Mouse (Mus musculus): Measurements from ENCODE around the gene Ep400. TPM values are rescaled to one million over a fixed set of nuclear protein-coding genes. Genes with fewer than 3 reads are reported as not detected.

The Ep400 gene
- 100 to 1,000 TPM; 103 to 121 (median 118) TPM for total RNA-seq (2022)

GRCm38 (mm10) chr5:110770448-110771158 lies at the start of gene Ep400:
Gene Ep400 (minus strand): TSS chr5:110770717.
- peak; percentile 97 to 100 for DNase-seq (ENCODE audit: low spot score in 2 of 2)

- peak; percentile 93 to 99 for DNase-seq (ENCODE audit: low spot score in 2 of 2)
Observed at GRCm38 (mm10) chr5:110809667-110810325, 39.3 kb upstream of the Ep400 start, which contains the start of gene Ulk1. Gene Ulk1 (minus strand): TSS chr5:110810097.

- peak in 1 of 2 experiments; percentile 25 for DNase-seq (ENCODE audit: low spot score in 2 of 2)
Observed at GRCm38 (mm10) chr5:110808821-110809666, 38.5 kb upstream of the Ep400 start.

- DNase-seq (ENCODE audit: low spot score in 2 of 2): peak; percentile 61 to 78
Observed at GRCm38 (mm10) chr5:110808061-110808631, 37.6 kb upstream of the Ep400 start.

- DNase-seq (ENCODE audit: low spot score in 2 of 2): no peak
Observed at GRCm38 (mm10) chr5:110807453-110807852, 36.9 kb upstream of the Ep400 start.

- DNase-seq (ENCODE audit: low spot score in 2 of 2): no peak
Observed at GRCm38 (mm10) chr5:110806676-110807075, 36.2 kb upstream of the Ep400 start.

- no peak for DNase-seq (ENCODE audit: low spot score in 2 of 2)
Observed at GRCm38 (mm10) chr5:110806154-110806553, 35.6 kb upstream of the Ep400 start.

GRCm38 (mm10) chr5:110804012-110804743 lies 33.7 kb upstream of the Ep400 start:
- DNase-seq (ENCODE audit: low spot score in 2 of 2): no peak

GRCm38 (mm10) chr5:110802809-110803208 lies 32.3 kb upstream of the Ep400 start:
- DNase-seq (ENCODE audit: low spot score in 2 of 2): no peak

GRCm38 (mm10) chr5:110802186-110802585 lies 31.7 kb upstream of the Ep400 start:
- DNase-seq (ENCODE audit: low spot score in 2 of 2): no peak

- no peak for DNase-seq (ENCODE audit: low spot score in 2 of 2)
Observed at GRCm38 (mm10) chr5:110801036-110801624, 30.6 kb upstream of the Ep400 start.

- no peak for DNase-seq (ENCODE audit: low spot score in 2 of 2)
Observed at GRCm38 (mm10) chr5:110797696-110798095, 27.2 kb upstream of the Ep400 start.

GRCm38 (mm10) chr5:110794363-110794762 lies 23.8 kb upstream of the Ep400 start:
- DNase-seq (ENCODE audit: low spot score in 2 of 2): no peak

GRCm38 (mm10) chr5:110788684-110789083 lies 18.2 kb upstream of the Ep400 start:
- no peak for DNase-seq (ENCODE audit: low spot score in 2 of 2)

- DNase-seq (ENCODE audit: low spot score in 2 of 2): no peak
Observed at GRCm38 (mm10) chr5:110786081-110786835, 15.7 kb upstream of the Ep400 start.

- DNase-seq (ENCODE audit: low spot score in 2 of 2): no peak
Observed at GRCm38 (mm10) chr5:110783150-110783549, 12.6 kb upstream of the Ep400 start.

- no peak for DNase-seq (ENCODE audit: low spot score in 2 of 2)
Observed at GRCm38 (mm10) chr5:110781529-110782238, 11.2 kb upstream of the Ep400 start.

GRCm38 (mm10) chr5:110780761-110781528 lies 10.4 kb upstream of the Ep400 start:
- DNase-seq (ENCODE audit: low spot score in 2 of 2): no peak

Data from left cerebral cortex, adult 8-10 months (tissue).